24 mouse cellular contexts compared by ENCODE assay signal in genomic region chr9:37061627-37062026, GRCm38 (mm10).
"Had no signal": no experiment of that assay in that cellular context is flagged by ENCODE, and none has a peak within 500 bp of the region (broad histone marks: within the 10 kb centered on the region; RNA-seq: fewer than 3 reads in every experiment).

No protein-coding gene starts in this region.

- H3K9ac ChIP-seq: limb, embryonic 13.5 days; liver, embryonic 12.5 days; liver, embryonic 15.5 days; lung, embryonic 15.5 days; midbrain, embryonic 15.5 days; neural tube, embryonic 13.5 days had no signal

- H3K4me2 ChIP-seq: limb, embryonic 13.5 days; liver, embryonic 12.5 days; liver, embryonic 15.5 days; lung, embryonic 15.5 days; midbrain, embryonic 11.5 days; midbrain, embryonic 15.5 days; neural tube, embryonic 13.5 days had no signal

- H3K9me3 ChIP-seq: limb, embryonic 10.5 days; limb, embryonic 13.5 days; liver, embryonic 12.5 days; liver, embryonic 15.5 days; lung, embryonic 15.5 days; megakaryocyte, embryonic 14.5 days; midbrain, embryonic 15.5 days; neural tube, embryonic 13.5 days had no signal

- H3K4me3 ChIP-seq: limb, embryonic 10.5 days; limb, embryonic 13.5 days; liver, embryonic 12.5 days; liver, embryonic 15.5 days; lung, embryonic 15.5 days; megakaryocyte, embryonic 14.5 days; midbrain, embryonic 15.5 days; neural tube, embryonic 13.5 days had no signal

- H3K36me3 ChIP-seq: limb, embryonic 10.5 days; limb, embryonic 13.5 days; liver, embryonic 12.5 days; liver, embryonic 15.5 days; lung, embryonic 15.5 days; midbrain, embryonic 15.5 days; neural tube, embryonic 13.5 days had no signal

- ATAC-seq: liver, embryonic 12.5 days; midbrain, embryonic 15.5 days had no signal

- H3K27ac ChIP-seq: limb, embryonic 10.5 days; limb, embryonic 13.5 days; liver, embryonic 12.5 days; liver, embryonic 15.5 days; lung, embryonic 15.5 days; midbrain, embryonic 15.5 days; stomach, postnatal 0 days had no signal

- DNase-seq: kidney, adult 18-20 months; kidney, adult 9 months; kidney, postnatal 14 days; kidney, postnatal 4 days; liver; lung, adult 18-20 months; lung, postnatal 10 days; lung, postnatal 36 days; right cerebral cortex, adult 18-20 months; right cerebral cortex, postnatal 14 days; right cerebral cortex, postnatal 4 days; thymus, adult 2 months; thymus, postnatal 14 days; thymus, postnatal 4 days had no signal

- H3K4me1 ChIP-seq: liver, embryonic 12.5 days; liver, embryonic 15.5 days; megakaryocyte, embryonic 14.5 days had no signal

- H3K27me3 ChIP-seq: liver, embryonic 12.5 days; liver, embryonic 15.5 days; lung, embryonic 15.5 days; midbrain, embryonic 15.5 days; neural tube, embryonic 13.5 days had no signal
